Comparison of ENCODE assay signal across 9 mouse cellular contexts in the genomic region with DNA sequence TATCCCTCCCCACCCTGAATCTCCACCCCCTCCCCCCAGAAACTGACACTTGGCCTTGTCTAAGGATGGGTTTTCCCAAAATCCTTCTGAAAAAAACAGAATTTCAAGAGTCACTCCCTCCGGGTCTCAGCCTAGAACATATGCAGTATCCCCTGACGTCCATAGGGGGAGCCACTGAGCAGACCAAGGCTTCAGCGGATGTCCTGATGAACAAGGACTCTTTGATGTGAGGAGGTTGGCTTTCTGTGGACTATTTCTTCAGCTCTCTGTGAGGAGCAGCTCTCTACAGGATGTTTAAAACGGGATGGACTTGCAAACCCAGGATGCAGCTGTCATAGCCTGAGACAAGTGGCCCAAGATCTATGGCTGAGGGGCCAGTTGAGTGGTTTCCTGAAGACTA. TPM values are rescaled to one million over a fixed set of nuclear protein-coding genes. Genes with fewer than 3 reads are reported as not detected.
DNase-seq lines count a peak whose midpoint lies in the region; ATAC-seq and TF ChIP-seq lines count a peak whose summit lies in the region.
"Had no signal": no experiment of that assay in that cellular context is flagged by ENCODE, and none has a peak within 500 bp of the region (broad histone marks: within the 10 kb centered on the region; RNA-seq: fewer than 3 reads in every experiment).

No protein-coding gene starts in this region.

- no peak for TF ChIP-seq EP300 in liver, embryonic 14.5 days (IDR thresholded peaks at IDR 0.05; ENCODE audit: low read depth)

- ATAC-seq in forebrain, embryonic 12.5 days (ENCODE audit: low FRiP score), result no peak
- ATAC-seq in forebrain, embryonic 11.5 days (replicated peaks; ENCODE audit: low FRiP score), result no peak; the same call in 1 of the 2 replicates
- ATAC-seq in liver, embryonic 14.5 days (ENCODE audit: insufficient read depth), result no peak

- DNase-seq in forebrain, embryonic 11.5 days (ENCODE audit: low spot score), result no peak
- DNase-seq in A20 (ENCODE audit: low read depth, low spot score), result peak; percentile 42
- DNase-seq in c-Kit-positive CD71-positive TER-119-positive erythroid progenitor cells, embryonic 14.5 days (ENCODE audit: low spot score), result peak; percentile 12
- peak in 1 of 3 experiments; percentile 14 for DNase-seq in liver, embryonic 14.5 days (ENCODE audit: low read depth in 3 of 3, low spot score in 3 of 3)
- peak; percentile 58 for DNase-seq in testis, postnatal 10 days (ENCODE audit: low spot score)
- no peak for DNase-seq in spleen, adult 12 weeks (ENCODE audit: low spot score)
- no peak for DNase-seq in right cerebral cortex, postnatal 10 days (ENCODE audit: low spot score in 2 of 2)

- H3K27ac ChIP-seq in forebrain, embryonic 12.5 days, result peak overlapping the region; percentile 50; the same call in 1 of the 2 replicates
- no peak overlapping the region for H3K27ac ChIP-seq in forebrain, embryonic 11.5 days (ENCODE audit: low read depth, low read length)
- H3K27ac ChIP-seq in liver, embryonic 14.5 days, result no peak overlapping the region
- H3K27ac ChIP-seq: macrophage had no signal

- H3K4me1 ChIP-seq in forebrain, embryonic 12.5 days, result peaks cover 37% of the 10 kb centered on the region
- H3K4me1 ChIP-seq in forebrain, embryonic 11.5 days (replicated peaks; ENCODE audit: control insufficient read depth, insufficient read depth, low read length), result no peaks in the 10 kb centered on the region
- H3K4me1 ChIP-seq in liver, embryonic 14.5 days (replicated peaks; ENCODE audit: control insufficient read depth in 2 of 2, insufficient read depth in 2 of 2, low read length in 1 of 2), result peaks cover 0 to 4% of the 10 kb centered on the region in 2 experiments; a peak in 2 of 4 replicates

- peak; percentile 87 for TF ChIP-seq CTCF in liver, embryonic 14.5 days (IDR thresholded peaks at IDR 0.05; ENCODE audit: low read depth)

- 37% methylated on average over 4 of the region's 4 CpGs for WGBS in forebrain, embryonic 12.5 days
- 30% methylated on average over 4 of the region's 4 CpGs for WGBS in forebrain, embryonic 11.5 days
- 13% methylated on average over 4 of the region's 4 CpGs for WGBS in liver, embryonic 14.5 days (ENCODE audit: insufficient replicate concordance)

- no peaks in the 10 kb centered on the region for H3K9me3 ChIP-seq in forebrain, embryonic 12.5 days
- H3K9me3 ChIP-seq in forebrain, embryonic 11.5 days (ENCODE audit: control insufficient read depth, low read length), result no peaks in the 10 kb centered on the region
- H3K9me3 ChIP-seq in liver, embryonic 14.5 days (ENCODE audit: control insufficient read depth, low read length), result no peaks in the 10 kb centered on the region

- no peak overlapping the region for H3K4me2 ChIP-seq in forebrain, embryonic 12.5 days
- no peak overlapping the region for H3K4me2 ChIP-seq in forebrain, embryonic 11.5 days (ENCODE audit: low read depth, low read length, severe bottlenecking)
- no peak overlapping the region for H3K4me2 ChIP-seq in liver, embryonic 14.5 days (ENCODE audit: low read depth)

- no peaks in the 10 kb centered on the region for H3K36me3 ChIP-seq in forebrain, embryonic 12.5 days (replicated peaks)
- H3K36me3 ChIP-seq in forebrain, embryonic 11.5 days (ENCODE audit: control insufficient read depth, insufficient read depth, low read length), result no peaks in the 10 kb centered on the region
- no peaks in the 10 kb centered on the region for H3K36me3 ChIP-seq in liver, embryonic 14.5 days (replicated peaks; ENCODE audit: control insufficient read depth, insufficient read depth, low read depth)

- H3K9ac ChIP-seq in forebrain, embryonic 12.5 days, result no peak overlapping the region
- H3K9ac ChIP-seq in forebrain, embryonic 11.5 days (ENCODE audit: low read length), result no peak overlapping the region
- H3K9ac ChIP-seq in liver, embryonic 14.5 days (replicated peaks), result no peak overlapping the region

- no peak overlapping the region for H3K4me3 ChIP-seq in forebrain, embryonic 12.5 days (replicated peaks)
- no peak overlapping the region for H3K4me3 ChIP-seq in forebrain, embryonic 11.5 days (ENCODE audit: low read depth, low read length)
- no peak overlapping the region for H3K4me3 ChIP-seq in liver, embryonic 14.5 days (ENCODE audit: insufficient read depth in 1 of 2, low read depth in 2 of 2, low read length in 2 of 2)

- H3K27me3 ChIP-seq in forebrain, embryonic 12.5 days, result peaks cover 10% of the 10 kb centered on the region; the same call in 1 of the 2 replicates
- H3K27me3 ChIP-seq in forebrain, embryonic 11.5 days (ENCODE audit: control insufficient read depth, insufficient read depth, low read length), result no peaks in the 10 kb centered on the region
- no peaks in the 10 kb centered on the region; the same call in none of the 2 replicates for H3K27me3 ChIP-seq in liver, embryonic 14.5 days (ENCODE audit: control insufficient read depth, insufficient read depth, low read length)

RNA-seq across cellular contexts. Expression of a gene that starts 53.1 kb away (rescaled TPM):
- 3.3 and 3.4 TPM in 2 replicates for polyA plus RNA-seq in forebrain, embryonic 12.5 days (2016; fragmentation: Nextera tagmentation; extraction: Ambion mirVana)
- polyA plus RNA-seq in forebrain, embryonic 11.5 days (2014; fragmentation: Nextera tagmentation; extraction: Ambion mirVana), result 1.8 and 2.8 TPM in 2 replicates
- polyA plus RNA-seq in liver, embryonic 14.5 days (2012; rRNA removed), result 0.06 and 0.08 TPM in 2 replicates
- not detected in 2 replicates for polyA plus RNA-seq in liver, embryonic 14.5 days (2014; fragmentation: Nextera tagmentation; extraction: Ambion mirVana)
- polyA plus RNA-seq: macrophage had no signal

Comparison
In these comparisons a context has a peak if more than half of its experiments do, and no peak if none do; other contexts are left out.
1. DNase-seq: peak in A20 (single experiment), c-Kit-positive CD71-positive TER-119-positive erythroid progenitor cells, embryonic 14.5 days (single experiment) and testis, postnatal 10 days (single experiment); none in forebrain, embryonic 11.5 days (single experiment), spleen, adult 12 weeks (single experiment) and right cerebral cortex, postnatal 10 days (0 of 2).